In the genomic region with DNA sequence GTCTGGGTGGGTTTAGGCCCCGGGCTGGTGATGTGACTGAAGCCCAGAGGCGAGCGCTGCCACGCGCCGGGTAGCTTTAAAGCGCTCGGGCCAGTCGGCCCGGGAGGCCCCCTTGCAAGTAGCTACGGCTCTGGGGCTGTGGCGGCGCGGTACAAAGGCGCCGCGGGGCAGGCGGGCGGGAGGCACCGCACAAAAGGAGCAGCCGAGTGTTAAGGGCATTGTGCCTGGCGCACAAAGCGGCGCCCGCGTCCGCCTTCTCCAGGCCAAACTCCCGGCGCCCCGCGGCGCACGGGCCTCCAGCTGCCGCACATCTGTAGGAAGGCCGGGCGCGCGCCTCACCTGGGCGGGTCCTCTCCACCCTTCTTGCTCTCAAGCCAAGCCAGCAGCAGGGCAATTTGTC, we compare ENCODE assay signal across 9 mouse cellular contexts. TPM values are rescaled to one million over a fixed set of nuclear protein-coding genes. Genes with fewer than 3 reads are reported as not detected.
A peak's percentile ranks its signal among the peaks of the same experiment; 100 is the strongest.
DNase-seq lines count a peak whose midpoint lies in the region; ATAC-seq and TF ChIP-seq lines count a peak whose summit lies in the region.
"Had no signal": no experiment of that assay in that cellular context is flagged by ENCODE, and none has a peak within 500 bp of the region (broad histone marks: within the 10 kb centered on the region; RNA-seq: fewer than 3 reads in every experiment).

No protein-coding gene starts in this region.

- in situ Hi-C loops in ES-E14 (cut with MboI; ENCODE audit: low sequenced_read_pairs in 2 of 2, unreplicated experiment in 2 of 2) = no loop called here

- H3K4me2 ChIP-seq in forebrain, embryonic 15.5 days (replicated peaks) = peak overlapping the region; percentile 58

- under 1% methylated on average over 39 of the region's 39 CpGs for WGBS in forebrain, embryonic 15.5 days
- WGBS in midbrain, embryonic 10.5 days = under 1% methylated on average over 39 of the region's 39 CpGs

- peak overlapping the region; percentile 18 to 38; a peak in 3 of 4 replicates for H3K4me3 ChIP-seq in ES-E14 (ENCODE audit: insufficient read depth in 1 of 2, low read depth in 1 of 2, low read length in 2 of 2, poor library complexity in 1 of 2, severe bottlenecking in 1 of 2)
- peak overlapping the region; percentile 36 for H3K4me3 ChIP-seq in forebrain, embryonic 15.5 days
- peak overlapping the region; percentile 48 for H3K4me3 ChIP-seq in midbrain, embryonic 10.5 days

- H3K36me3 ChIP-seq in ES-E14 (ENCODE audit: control insufficient read depth, insufficient read depth, low read length, poor library complexity, severe bottlenecking) = no peaks in the 10 kb centered on the region
- no peaks in the 10 kb centered on the region for H3K36me3 ChIP-seq in forebrain, embryonic 15.5 days
- no peaks in the 10 kb centered on the region for H3K36me3 ChIP-seq in midbrain, embryonic 10.5 days

- no peaks in the 10 kb centered on the region for H3K9me3 ChIP-seq in ES-E14 (ENCODE audit: control insufficient read depth, insufficient read depth, low read depth, low read length)
- no peaks in the 10 kb centered on the region for H3K9me3 ChIP-seq in forebrain, embryonic 15.5 days
- H3K9me3 ChIP-seq in midbrain, embryonic 10.5 days (replicated peaks) = no peaks in the 10 kb centered on the region

- no peak overlapping the region; the same call in 1 of the 2 replicates for H3K9ac ChIP-seq in ES-E14 (ENCODE audit: insufficient read depth, low read depth, low read length, poor library complexity, severe bottlenecking)
- peak overlapping the region; percentile 41 for H3K9ac ChIP-seq in forebrain, embryonic 15.5 days (replicated peaks)

- intact Hi-C loops in left cerebral cortex, postnatal 4 days (cut with DNase I) = no loop called here

- peak; percentile 31 for DNase-seq in A20 (ENCODE audit: low read depth, low spot score)
- peak; percentile 68 for DNase-seq in ES-E14 (ENCODE audit: low read depth, low spot score)
- DNase-seq in midbrain, embryonic 10.5 days (ENCODE audit: low spot score) = peak; percentile 86
- DNase-seq in adrenal gland, postnatal 25 days = no peak
- DNase-seq in left cerebral cortex, postnatal 4 days = no peak
- no peak for DNase-seq in kidney, adult 8-10 months

- peak overlapping the region; percentile 11; the same call in 1 of the 2 replicates for H3K27ac ChIP-seq in ES-E14 (ENCODE audit: insufficient read depth, low read depth, low read length, poor library complexity, severe bottlenecking)
- no peak overlapping the region for H3K27ac ChIP-seq in forebrain, embryonic 15.5 days (replicated peaks)
- peak overlapping the region; percentile 84 for H3K27ac ChIP-seq in midbrain, embryonic 10.5 days (replicated peaks)

- H3K27me3 ChIP-seq in forebrain, embryonic 15.5 days = peaks cover 89% of the 10 kb centered on the region
- peaks cover 99% of the 10 kb centered on the region for H3K27me3 ChIP-seq in midbrain, embryonic 10.5 days (ENCODE audit: low read depth, poor library complexity, severe bottlenecking)

- peaks cover 7 to 46% of the 10 kb centered on the region in 2 experiments; a peak in 3 of 4 replicates for H3K4me1 ChIP-seq in ES-E14 (ENCODE audit: control insufficient read depth in 2 of 2, insufficient read depth in 2 of 2, low read length in 2 of 2, poor library complexity in 1 of 2)
- H3K4me1 ChIP-seq in forebrain, embryonic 15.5 days = peaks cover 40% of the 10 kb centered on the region
- peaks cover 89% of the 10 kb centered on the region for H3K4me1 ChIP-seq in midbrain, embryonic 10.5 days

- peak; percentile 38 for ATAC-seq in forebrain, embryonic 15.5 days (replicated peaks)
- no peak for ATAC-seq in CD4-positive, CD25-positive, alpha-beta regulatory T cell, adult 4 months

TF ChIP-seq in ES-E14, 5 proteins besides CTCF, POLR2A, EP300 and RAD21:
- TF ChIP-seq CHD2 (IDR thresholded peaks at IDR 0.05; ENCODE audit: low read depth, low read length) = no peak

RNA-seq across cellular contexts. Expression of a gene that starts 1.1 kb away (rescaled TPM):
- total RNA-seq in ES-E14 (2012; rRNA removed) = 0.58 and 1.1 TPM in 2 replicates
- 0.09 and 0.13 TPM in 2 replicates for polyA plus RNA-seq in forebrain, embryonic 15.5 days (2015; fragmentation: Nextera tagmentation; extraction: Ambion mirVana)
- polyA plus RNA-seq in midbrain, embryonic 10.5 days (2016; fragmentation: Nextera tagmentation; extraction: Ambion mirVana) = 26.3 and 30.9 TPM in 2 replicates
- not detected in 2 replicates for total RNA-seq in adrenal gland, postnatal 25 days (2021)
- total RNA-seq in left cerebral cortex, postnatal 4 days (2021) = under 1 TPM in 1 of 2 experiments, not detected in 1; 0.20 TPM
- polyA plus RNA-seq in CD4-positive, CD25-positive, alpha-beta regulatory T cell, adult 4 months (2017; shearing (Covaris generic)) = not detected
- polyA plus RNA-seq: large intestine, adult 2 months had no signal

RNA-seq across cellular contexts. Expression of a gene that starts 6.6 kb away (rescaled TPM):
- total RNA-seq in ES-E14 (2012; rRNA removed) = 47.7 and 61.4 TPM in 2 replicates
- 17.6 and 18.6 TPM in 2 replicates for polyA plus RNA-seq in forebrain, embryonic 15.5 days (2015; fragmentation: Nextera tagmentation; extraction: Ambion mirVana)
- polyA plus RNA-seq in midbrain, embryonic 10.5 days (2016; fragmentation: Nextera tagmentation; extraction: Ambion mirVana) = 26.8 and 27.6 TPM in 2 replicates
- 44.9 and 48.7 TPM in 2 replicates for total RNA-seq in adrenal gland, postnatal 25 days (2021)
- 10 to 100 TPM; 22.8 to 23.4 TPM for total RNA-seq in left cerebral cortex, postnatal 4 days (2021)
- 1 to 10 TPM; 3.9 to 8.2 TPM for polyA plus RNA-seq in CD4-positive, CD25-positive, alpha-beta regulatory T cell, adult 4 months (2017; shearing (Covaris generic))

RNA-seq across cellular contexts. Expression of a gene that starts 16.4 kb away (rescaled TPM):
- total RNA-seq in ES-E14 (2012; rRNA removed) = 5.1 and 7.2 TPM in 2 replicates
- 5.7 and 6.3 TPM in 2 replicates for polyA plus RNA-seq in forebrain, embryonic 15.5 days (2015; fragmentation: Nextera tagmentation; extraction: Ambion mirVana)
- 7.0 and 7.7 TPM in 2 replicates for polyA plus RNA-seq in midbrain, embryonic 10.5 days (2016; fragmentation: Nextera tagmentation; extraction: Ambion mirVana)
- 3.1 and 3.6 TPM in 2 replicates for total RNA-seq in adrenal gland, postnatal 25 days (2021)
- total RNA-seq in left cerebral cortex, postnatal 4 days (2021) = 10 to 100 TPM; 28.6 to 31.1 TPM
- under 1 TPM in 1 of 2 experiments, not detected in 1; 0.13 TPM for polyA plus RNA-seq in CD4-positive, CD25-positive, alpha-beta regulatory T cell, adult 4 months (2017; shearing (Covaris generic))

RNA-seq across cellular contexts. Expression of a gene that starts 28.4 kb away (rescaled TPM):
- 4.6 and 9.0 TPM in 2 replicates for total RNA-seq in ES-E14 (2012; rRNA removed)
- 1.8 and 2.9 TPM in 2 replicates for polyA plus RNA-seq in forebrain, embryonic 15.5 days (2015; fragmentation: Nextera tagmentation; extraction: Ambion mirVana)
- polyA plus RNA-seq in midbrain, embryonic 10.5 days (2016; fragmentation: Nextera tagmentation; extraction: Ambion mirVana) = 1.5 and 2.4 TPM in 2 replicates
- 1.1 TPM in 1 of 2 replicates, not detected in the other for total RNA-seq in adrenal gland, postnatal 25 days (2021)
- 1 to 10 TPM; 3.0 to 3.8 TPM for total RNA-seq in left cerebral cortex, postnatal 4 days (2021)
- not detected for polyA plus RNA-seq in CD4-positive, CD25-positive, alpha-beta regulatory T cell, adult 4 months (2017; shearing (Covaris generic))

RNA-seq across cellular contexts. Expression of a gene that starts 35.2 kb away (rescaled TPM):
- total RNA-seq in ES-E14 (2012; rRNA removed) = 1,269 and 1,458 TPM in 2 replicates
- 216 and 221 TPM in 2 replicates for polyA plus RNA-seq in forebrain, embryonic 15.5 days (2015; fragmentation: Nextera tagmentation; extraction: Ambion mirVana)
- polyA plus RNA-seq in midbrain, embryonic 10.5 days (2016; fragmentation: Nextera tagmentation; extraction: Ambion mirVana) = 282 and 358 TPM in 2 replicates
- total RNA-seq in adrenal gland, postnatal 25 days (2021) = 458 and 532 TPM in 2 replicates
- 100 to 1,000 TPM; 335 to 363 TPM for total RNA-seq in left cerebral cortex, postnatal 4 days (2021)
- polyA plus RNA-seq in CD4-positive, CD25-positive, alpha-beta regulatory T cell, adult 4 months (2017; shearing (Covaris generic)) = 1,000 to 10,000 TPM in 1 of 2 experiments, 100 to 1,000 TPM in 1; 772 to 1,018 TPM

Comparison
In these comparisons a context has a peak if more than half of its experiments do, and no peak if none do; other contexts are left out.
1. DNase-seq: peak in A20 (single experiment), ES-E14 (single experiment) and midbrain, embryonic 10.5 days (single experiment); none in adrenal gland, postnatal 25 days (single experiment), left cerebral cortex, postnatal 4 days (single experiment) and kidney, adult 8-10 months (0 of 2).
2. Peak in every context shown above with its lines, with median percentiles within 50 percentile points of each other: H3K4me3 ChIP-seq.